Mouse (Mus musculus) heart, embryonic 12.5 days (tissue): ENCODE results near the gene Dedd2. TPM values are rescaled to one million over a fixed set of nuclear protein-coding genes. Genes with fewer than 3 reads are reported as not detected.

Source experiments
- microRNA-seq: library from miRNA; unstranded; fragments of <30 nt; microRNA quantifications from one replicate; pipeline ENCODE4, GENCODE M21; 2017
- polyA plus RNA-seq: library from polyadenylated mRNA; unstranded; fragments of >200 nt; fragmentation: Nextera tagmentation; extraction: Ambion mirVana; gene quantifications from 2 replicates; pipeline ENCODE4 v1.2.1, GENCODE M21; 2016

Dedd2 gene
- polyA plus RNA-seq, 1 experiment from 2014 or later: 9.5 TPM

Small RNA genes lying within 50 kb of the gene (microRNA-seq; reads per million reads assigned to microRNA genes)
- not detected for gene Mir7048

Other genes with a start within 250 kb of the Dedd2 start
- 153 and 170 TPM in 2 replicates for gene Rabac1, start 247.9 kb downstream of the Dedd2 start, polyA plus RNA-seq
- 2.9 and 3.8 TPM in 2 replicates for gene Atp1a3, start 214.7 kb downstream of the Dedd2 start, polyA plus RNA-seq
- gene Grik5, start 148.3 kb downstream of the Dedd2 start, polyA plus RNA-seq: 7.7 and 7.9 TPM in 2 replicates
- gene Zfp574, start 148.0 kb downstream of the Dedd2 start, polyA plus RNA-seq: 24.4 and 24.5 TPM in 2 replicates
- 0.54 and 0.81 TPM in 2 replicates for gene Pou2f2, start 40.9 kb downstream of the Dedd2 start, polyA plus RNA-seq
- gene Zfp526, start 810 bp upstream of the Dedd2 start, polyA plus RNA-seq: 2.3 and 2.5 TPM in 2 replicates
- gene Gsk3a, start 17.2 kb upstream of the Dedd2 start, polyA plus RNA-seq: 12.1 and 12.7 TPM in 2 replicates
- 17.6 and 20.4 TPM in 2 replicates for gene Erf, start 30.1 kb upstream of the Dedd2 start, polyA plus RNA-seq
- 28.8 and 30.5 TPM in 2 replicates for gene Cic, start 47.1 kb upstream of the Dedd2 start, polyA plus RNA-seq
- gene Pafah1b3, start 77.4 kb upstream of the Dedd2 start, polyA plus RNA-seq: 127 and 131 TPM in 2 replicates
- gene Prr19, start 80.8 kb upstream of the Dedd2 start, polyA plus RNA-seq: not detected in 2 replicates
- gene Tmem145, start 85.5 kb upstream of the Dedd2 start, polyA plus RNA-seq: 0.23 and 0.30 TPM in 2 replicates
- gene Megf8, start 96.5 kb upstream of the Dedd2 start, polyA plus RNA-seq: 10.3 and 10.8 TPM in 2 replicates
- gene Cnfn, start 149.1 kb upstream of the Dedd2 start, polyA plus RNA-seq: not detected in 2 replicates
- 4.1 and 5.9 TPM in 2 replicates for gene Lipe, start 178.1 kb upstream of the Dedd2 start, polyA plus RNA-seq
- gene Cxcl17, start 192.3 kb upstream of the Dedd2 start, polyA plus RNA-seq: not detected in 2 replicates